Mouse (Mus musculus): Measurements from ENCODE around the gene Stom.

The Stom gene

GRCm38 (mm10) chr2:35336388-35337280 is at the start of gene Stom:
TSS of gene Stom (minus strand) at chr2:35336976.
- peak; percentile 100 for DNase-seq

GRCm38 (mm10) chr2:35385441-35385871 is 48.7 kb upstream of the Stom start:
- no peak for DNase-seq

GRCm38 (mm10) chr2:35379306-35379705 is 42.5 kb upstream of the Stom start:
- DNase-seq = no peak

GRCm38 (mm10) chr2:35377600-35377999 is 40.8 kb upstream of the Stom start:
- DNase-seq = no peak

GRCm38 (mm10) chr2:35373003-35373402 is 36.2 kb upstream of the Stom start:
- peak; percentile 48 for DNase-seq

- DNase-seq = no peak
Observed at GRCm38 (mm10) chr2:35370686-35371085, 33.9 kb upstream of the Stom start.

- no peak for DNase-seq
Observed at GRCm38 (mm10) chr2:35367629-35368028, 30.9 kb upstream of the Stom start, which contains the start of gene 4930568D16Rik. TSS of gene 4930568D16Rik (minus strand) at chr2:35367729.

- DNase-seq = no peak
Observed at GRCm38 (mm10) chr2:35349184-35349583, 12.4 kb upstream of the Stom start.

GRCm38 (mm10) chr2:35345984-35346383 is 9.2 kb upstream of the Stom start:
- no peak for DNase-seq

- no peak for DNase-seq
Observed at GRCm38 (mm10) chr2:35342605-35343004, 5.8 kb upstream of the Stom start.

- no peak for DNase-seq
Observed at GRCm38 (mm10) chr2:35338707-35339106, 1.9 kb upstream of the Stom start.

- DNase-seq = no peak
Observed at GRCm38 (mm10) chr2:35338036-35338435, 1.3 kb upstream of the Stom start.

GRCm38 (mm10) chr2:35337419-35337818 is 643 bp upstream of the Stom start:
- DNase-seq = no peak

- DNase-seq = no peak
Observed at GRCm38 (mm10) chr2:35335620-35336019, 1.2 kb downstream of the Stom start.

- no peak for DNase-seq
Observed at GRCm38 (mm10) chr2:35333670-35334069, 3.1 kb downstream of the Stom start.

- DNase-seq = no peak
Observed at GRCm38 (mm10) chr2:35331205-35331604, 5.6 kb downstream of the Stom start.

GRCm38 (mm10) chr2:35329061-35329460 is 7.7 kb downstream of the Stom start:
- no peak for DNase-seq

- DNase-seq = no peak
Observed at GRCm38 (mm10) chr2:35328064-35328792, 8.5 kb downstream of the Stom start.

- no peak for DNase-seq
Observed at GRCm38 (mm10) chr2:35327583-35327982, 9.2 kb downstream of the Stom start.

GRCm38 (mm10) chr2:35326931-35327330 is 9.8 kb downstream of the Stom start:
- DNase-seq = no peak

- DNase-seq = no peak
Observed at GRCm38 (mm10) chr2:35325930-35326329, 10.8 kb downstream of the Stom start.

GRCm38 (mm10) chr2:35322404-35323164 is 14.2 kb downstream of the Stom start:
- no peak for DNase-seq

GRCm38 (mm10) chr2:35320399-35320798 is 16.4 kb downstream of the Stom start:
- DNase-seq = no peak
